Comparison of ENCODE assay signal across 9 mouse cellular contexts in genomic region chr15:77338451-77338850, GRCm38 (mm10). TPM values are rescaled to one million over a fixed set of nuclear protein-coding genes. Genes with fewer than 3 reads are reported as not detected.
DNase-seq lines count a peak whose midpoint lies in the region; ATAC-seq and TF ChIP-seq lines count a peak whose summit lies in the region.
"Had no signal": no experiment of that assay in that cellular context is flagged by ENCODE, and none has a peak within 500 bp of the region (broad histone marks: within the 10 kb centered on the region; RNA-seq: fewer than 3 reads in every experiment).

No protein-coding gene starts in this region.

- no peak for ATAC-seq in neural tube, embryonic 13.5 days (ENCODE audit: low read depth)
- ATAC-seq in neural tube, embryonic 15.5 days (ENCODE audit: low FRiP score): no peak
- peak; percentile 69 for ATAC-seq in intestine, postnatal 0 days
- peak; percentile 57; the same call in 1 of the 2 replicates for ATAC-seq in liver, embryonic 12.5 days

- H3K4me3 ChIP-seq in neural tube, embryonic 13.5 days: no peak overlapping the region
- no peak overlapping the region for H3K4me3 ChIP-seq in neural tube, embryonic 15.5 days (replicated peaks)
- no peak overlapping the region for H3K4me3 ChIP-seq in intestine, postnatal 0 days (ENCODE audit: low read depth, low read length)
- no peak overlapping the region for H3K4me3 ChIP-seq in liver, embryonic 12.5 days
- H3K4me3 ChIP-seq: neural tube, embryonic 12.5 days had no signal

- H3K9ac ChIP-seq in neural tube, embryonic 13.5 days: no peak overlapping the region
- no peak overlapping the region for H3K9ac ChIP-seq in neural tube, embryonic 15.5 days (replicated peaks)
- no peak overlapping the region for H3K9ac ChIP-seq in intestine, postnatal 0 days (ENCODE audit: low read depth, low read length)
- no peak overlapping the region for H3K9ac ChIP-seq in liver, embryonic 12.5 days
- H3K9ac ChIP-seq: neural tube, embryonic 12.5 days had no signal

- 75% methylated on average over 7 of the region's 7 CpGs for WGBS in neural tube, embryonic 13.5 days
- 75% methylated on average over 7 of the region's 7 CpGs for WGBS in neural tube, embryonic 15.5 days
- WGBS in intestine, postnatal 0 days: 26% methylated on average over 7 of the region's 7 CpGs
- WGBS in liver, embryonic 12.5 days (ENCODE audit: insufficient replicate concordance): 49% methylated on average over 7 of the region's 7 CpGs

- peaks cover 41% of the 10 kb centered on the region for H3K4me1 ChIP-seq in neural tube, embryonic 13.5 days (replicated peaks)
- H3K4me1 ChIP-seq in neural tube, embryonic 15.5 days: peaks cover 31% of the 10 kb centered on the region
- H3K4me1 ChIP-seq in intestine, postnatal 0 days (replicated peaks; ENCODE audit: control insufficient read depth, insufficient read depth, low read length): peaks cover 5% of the 10 kb centered on the region; the same call in 1 of the 2 replicates
- H3K4me1 ChIP-seq in liver, embryonic 12.5 days: peaks cover 30% of the 10 kb centered on the region

- TF ChIP-seq CTCF in intestine, postnatal 0 days (IDR thresholded peaks at IDR 0.05; ENCODE audit: low read depth): no peak

- H3K36me3 ChIP-seq in neural tube, embryonic 13.5 days: no peaks in the 10 kb centered on the region
- no peaks in the 10 kb centered on the region for H3K36me3 ChIP-seq in neural tube, embryonic 15.5 days
- no peaks in the 10 kb centered on the region for H3K36me3 ChIP-seq in intestine, postnatal 0 days (ENCODE audit: control insufficient read depth, insufficient read depth)
- H3K36me3 ChIP-seq in liver, embryonic 12.5 days: no peaks in the 10 kb centered on the region
- H3K36me3 ChIP-seq: neural tube, embryonic 12.5 days had no signal

- H3K4me2 ChIP-seq in neural tube, embryonic 13.5 days: no peak overlapping the region
- no peak overlapping the region for H3K4me2 ChIP-seq in neural tube, embryonic 15.5 days
- H3K4me2 ChIP-seq in intestine, postnatal 0 days (replicated peaks; ENCODE audit: low read depth): peak overlapping the region; percentile 21
- H3K4me2 ChIP-seq in liver, embryonic 12.5 days: peak overlapping the region; percentile 8; the same call in 1 of the 2 replicates
- H3K4me2 ChIP-seq: neural tube, embryonic 12.5 days had no signal

- DNase-seq in yolk sac, embryonic 10.5 days (ENCODE audit: low spot score): peak; percentile 79
- no peak for DNase-seq in left cerebral cortex, postnatal 10 days (ENCODE audit: extremely low spot score in 1 of 2, low spot score in 2 of 2)
- DNase-seq in right cerebral cortex, postnatal 14 days: no peak
- DNase-seq: adrenal gland, adult 2 months had no signal

- H3K9me3 ChIP-seq in neural tube, embryonic 13.5 days: no peaks in the 10 kb centered on the region
- H3K9me3 ChIP-seq in neural tube, embryonic 15.5 days (replicated peaks): no peaks in the 10 kb centered on the region
- no peaks in the 10 kb centered on the region for H3K9me3 ChIP-seq in intestine, postnatal 0 days (ENCODE audit: control insufficient read depth)
- no peaks in the 10 kb centered on the region for H3K9me3 ChIP-seq in liver, embryonic 12.5 days (replicated peaks)
- H3K9me3 ChIP-seq: neural tube, embryonic 12.5 days had no signal

- no peaks in the 10 kb centered on the region for H3K27me3 ChIP-seq in neural tube, embryonic 13.5 days
- H3K27me3 ChIP-seq in neural tube, embryonic 15.5 days (replicated peaks): no peaks in the 10 kb centered on the region
- H3K27me3 ChIP-seq in intestine, postnatal 0 days (replicated peaks; ENCODE audit: control insufficient read depth, insufficient read depth, low read length): no peaks in the 10 kb centered on the region
- H3K27me3 ChIP-seq in liver, embryonic 12.5 days (replicated peaks): peaks cover 23% of the 10 kb centered on the region
- H3K27me3 ChIP-seq: neural tube, embryonic 12.5 days had no signal

- intact Hi-C loops in left cerebral cortex, postnatal 10 days (cut with DNase I): loop anchor here (5.0 kb wide), 1 partner anchor 111 kb away; no protein-coding TSS in a partner anchor

- peak overlapping the region; percentile 29; the same call in 1 of the 2 replicates for H3K27ac ChIP-seq in neural tube, embryonic 13.5 days (replicated peaks)
- no peak overlapping the region for H3K27ac ChIP-seq in neural tube, embryonic 15.5 days (replicated peaks)
- no peak overlapping the region for H3K27ac ChIP-seq in intestine, postnatal 0 days (ENCODE audit: low read depth, low read length)
- H3K27ac ChIP-seq in liver, embryonic 12.5 days: peak overlapping the region; percentile 48; the same call in 1 of the 2 replicates
- H3K27ac ChIP-seq: neural tube, embryonic 12.5 days had no signal

RNA-seq across cellular contexts. Expression of gene Rbfox2, which starts 31.6 kb away (rescaled TPM):
- polyA plus RNA-seq in neural tube, embryonic 13.5 days (2015; fragmentation: Nextera tagmentation; extraction: Ambion mirVana): 136 and 156 TPM in 2 replicates
- polyA plus RNA-seq in neural tube, embryonic 15.5 days (2015; fragmentation: Nextera tagmentation; extraction: Ambion mirVana): 103 and 120 TPM in 2 replicates
- polyA plus RNA-seq in intestine, postnatal 0 days (2015; fragmentation: Nextera tagmentation; extraction: Ambion mirVana): 16.8 and 20.3 TPM in 2 replicates
- 13.0 and 13.1 TPM in 2 replicates for polyA plus RNA-seq in liver, embryonic 12.5 days (2016; fragmentation: Nextera tagmentation; extraction: Ambion mirVana)
- 100 to 1,000 TPM; 262 to 269 TPM for total RNA-seq in left cerebral cortex, postnatal 10 days (2021)

Comparison
In these comparisons a context has a peak if more than half of its experiments do, and no peak if none do; other contexts are left out.
1. H3K27ac ChIP-seq: peak in neural tube, embryonic 13.5 days (single experiment) and liver, embryonic 12.5 days (single experiment); none in neural tube, embryonic 15.5 days (single experiment) and intestine, postnatal 0 days (single experiment).
2. ATAC-seq: peak in intestine, postnatal 0 days (single experiment) and liver, embryonic 12.5 days (single experiment); none in neural tube, embryonic 13.5 days (single experiment) and neural tube, embryonic 15.5 days (single experiment).
3. H3K4me2 ChIP-seq: peak in intestine, postnatal 0 days (single experiment) and liver, embryonic 12.5 days (single experiment); none in neural tube, embryonic 13.5 days (single experiment) and neural tube, embryonic 15.5 days (single experiment).